Mouse (Mus musculus) limb, embryonic 10.5 days (tissue): Measurements from ENCODE around the gene Hivep2. TPM values are rescaled to one million over a fixed set of nuclear protein-coding genes. Genes with fewer than 3 reads are reported as not detected.

ENCODE experiments used
- DNase-seq: peaks from one replicate; pipeline ENCODE4 v3.0.0-alpha.2; 2017; ENCODE audit warnings: low spot score
- H3K27ac ChIP-seq: fragments of 300-500 bp; sonication (generic); 2 replicates; pipeline ENCODE4 v1.5.1; 2016; ENCODE audit warnings: mild to moderate bottlenecking
- H3K27me3 ChIP-seq: fragments of 300-500 bp; sonication (generic); 2 replicates; pipeline ENCODE4 v1.6.1; 2016; ENCODE audit warnings: low read depth, mild to moderate bottlenecking; ENCODE audit not compliant: poor library complexity, severe bottlenecking
- H3K36me3 ChIP-seq: fragments of 300-500 bp; sonication (generic); 2 replicates; pipeline ENCODE4 v1.6.1; 2016; ENCODE audit warnings: mild to moderate bottlenecking, moderate library complexity
- H3K4me1 ChIP-seq: fragments of 300-500 bp; sonication (generic); 2 replicates; pipeline ENCODE4 v1.6.1; 2016
- H3K4me3 ChIP-seq: fragments of 300-500 bp; sonication (generic); 2 replicates; pipeline ENCODE4 v1.5.1; 2016; ENCODE audit warnings: mild to moderate bottlenecking, moderate library complexity
- H3K9me3 ChIP-seq: fragments of 300-500 bp; sonication (generic); replicated peaks from 2 replicates; pipeline ENCODE4 v1.6.1; 2016; ENCODE audit warnings: mild to moderate bottlenecking
- WGBS: fragments of 180-500 bp; shearing (Covaris S2); methylation state at CpG from one replicate; pipeline ENCODE4 v1.1.7; 2016; 5-methylcytosine and 5-hydroxymethylcytosine counted together
- polyA plus RNA-seq: library from polyadenylated mRNA; unstranded; fragments of >200 nt; fragmentation: Nextera tagmentation; extraction: Ambion mirVana; gene quantifications from 2 replicates; pipeline ENCODE4 v1.2.1, GENCODE M21; 2016

Hivep2 gene
- polyA plus RNA-seq, 1 experiment from 2014 or later, result 0.44 TPM

GRCm38 (mm10) chr10:14016287-14016970, 50.6 kb downstream of the Hivep2 start:
- DNase-seq, result no peak
- peaks cover 11% of the 10 kb centered on the region for H3K4me1 ChIP-seq
- no peaks in the 10 kb centered on the region for H3K27me3 ChIP-seq
- H3K4me3 ChIP-seq, result no peak overlapping the region
- H3K9me3 ChIP-seq, result no peaks in the 10 kb centered on the region
- no peak overlapping the region for H3K27ac ChIP-seq
- H3K36me3 ChIP-seq, result no peaks in the 10 kb centered on the region
- 60% methylated on average over 13 of the region's 13 CpGs for WGBS

- Histone ChIP-seq H3K36me3 (no peaks in the 10 kb centered on the region), H3K4me3 (no peak overlapping the region), H3K27ac (no peak overlapping the region), H3K9me3 (no peaks in the 10 kb centered on the region), H3K4me1 (peaks cover 11% of the 10 kb centered on the region), H3K27me3 (no peaks in the 10 kb centered on the region)
- no peak for DNase-seq
- WGBS, result 77% methylated on average over 2 of the region's 2 CpGs
These were observed 51.5 kb downstream of the Hivep2 start for GRCm38 (mm10) chr10:14017338-14017737.

- 6% methylated on average over 12 of the region's 12 CpGs for WGBS
- Histone ChIP-seq H3K27me3 (no peaks in the 10 kb centered on the region), H3K27ac (no peak overlapping the region), H3K9me3 (no peaks in the 10 kb centered on the region), H3K4me3 (peak overlapping the region; percentile 35), H3K4me1 (peaks cover 11% of the 10 kb centered on the region), H3K36me3 (no peaks in the 10 kb centered on the region)
- peak; percentile 39 for DNase-seq
These were observed 52.0 kb downstream of the Hivep2 start for GRCm38 (mm10) chr10:14017822-14018364.

- no peak overlapping the region for H3K4me3 ChIP-seq
- H3K9me3 ChIP-seq, result no peaks in the 10 kb centered on the region
- H3K36me3 ChIP-seq, result no peaks in the 10 kb centered on the region
- H3K27ac ChIP-seq, result no peak overlapping the region
- DNase-seq, result no peak
- H3K4me1 ChIP-seq, result peaks cover 11% of the 10 kb centered on the region
- no peaks in the 10 kb centered on the region for H3K27me3 ChIP-seq
- WGBS, result 25% methylated on average over 7 of the region's 7 CpGs
These were observed 52.8 kb downstream of the Hivep2 start for GRCm38 (mm10) chr10:14018672-14019071.

- no peak for DNase-seq
- no peaks in the 10 kb centered on the region for H3K36me3 ChIP-seq
- H3K4me1 ChIP-seq, result peaks cover 11% of the 10 kb centered on the region
- H3K27me3 ChIP-seq, result no peaks in the 10 kb centered on the region
- H3K4me3 ChIP-seq, result no peak overlapping the region
- WGBS, result 54% methylated on average over 3 of the region's 3 CpGs
- no peaks in the 10 kb centered on the region for H3K9me3 ChIP-seq
- no peak overlapping the region for H3K27ac ChIP-seq
These were observed 53.3 kb downstream of the Hivep2 start for GRCm38 (mm10) chr10:14019198-14019597.

GRCm38 (mm10) chr10:14020253-14020652, 54.4 kb downstream of the Hivep2 start:
- H3K27me3 ChIP-seq, result no peaks in the 10 kb centered on the region
- H3K36me3 ChIP-seq, result no peaks in the 10 kb centered on the region
- no peak overlapping the region for H3K4me3 ChIP-seq
- no peak for DNase-seq
- peaks cover 11% of the 10 kb centered on the region for H3K4me1 ChIP-seq
- H3K27ac ChIP-seq, result no peak overlapping the region
- no peaks in the 10 kb centered on the region for H3K9me3 ChIP-seq
- WGBS, result 71% methylated on average over 7 of the region's 7 CpGs

GRCm38 (mm10) chr10:14024971-14025370, 59.1 kb downstream of the Hivep2 start:
- 90% methylated on average over 7 of the region's 7 CpGs for WGBS

GRCm38 (mm10) chr10:14027751-14028150, 61.9 kb downstream of the Hivep2 start:
- Histone ChIP-seq H3K9me3 (no peaks in the 10 kb centered on the region), H3K4me3 (no peak overlapping the region), H3K4me1 (no peaks in the 10 kb centered on the region), H3K36me3 (no peaks in the 10 kb centered on the region), H3K27me3 (no peaks in the 10 kb centered on the region), H3K27ac (no peak overlapping the region)
- WGBS, result 65% methylated on average over 1 of the region's 1 CpGs
- DNase-seq, result no peak

More at GRCm38 (mm10) chr10:14024971-14025370, 59.1 kb downstream of the Hivep2 start:
- no peaks in the 10 kb centered on the region for H3K36me3 ChIP-seq
- no peaks in the 10 kb centered on the region for H3K9me3 ChIP-seq
- DNase-seq, result no peak
- H3K4me3 ChIP-seq, result no peak overlapping the region
- H3K27ac ChIP-seq, result no peak overlapping the region
- no peaks in the 10 kb centered on the region for H3K27me3 ChIP-seq
- no peaks in the 10 kb centered on the region for H3K4me1 ChIP-seq

- 94% methylated on average over 7 of the region's 7 CpGs for WGBS
- H3K4me3 ChIP-seq, result no peak overlapping the region
- H3K4me1 ChIP-seq, result no peaks in the 10 kb centered on the region
- no peak for DNase-seq
- H3K27me3 ChIP-seq, result no peaks in the 10 kb centered on the region
- no peaks in the 10 kb centered on the region for H3K36me3 ChIP-seq
- H3K27ac ChIP-seq, result no peak overlapping the region
- no peaks in the 10 kb centered on the region for H3K9me3 ChIP-seq
These were observed 63.1 kb downstream of the Hivep2 start for GRCm38 (mm10) chr10:14028956-14029355.

- WGBS, result 93% methylated on average over 14 of the region's 14 CpGs
- no peaks in the 10 kb centered on the region for H3K36me3 ChIP-seq
- H3K27ac ChIP-seq, result no peak overlapping the region
- no peak overlapping the region for H3K4me3 ChIP-seq
- no peaks in the 10 kb centered on the region for H3K4me1 ChIP-seq
- no peaks in the 10 kb centered on the region for H3K27me3 ChIP-seq
- no peak for DNase-seq
- no peaks in the 10 kb centered on the region for H3K9me3 ChIP-seq
These were observed 64.7 kb downstream of the Hivep2 start for GRCm38 (mm10) chr10:14030458-14031035.

GRCm38 (mm10) chr10:14032532-14032931, 66.7 kb downstream of the Hivep2 start:
- Histone ChIP-seq H3K36me3 (no peaks in the 10 kb centered on the region), H3K27me3 (no peaks in the 10 kb centered on the region), H3K27ac (no peak overlapping the region), H3K4me3 (no peak overlapping the region), H3K9me3 (no peaks in the 10 kb centered on the region), H3K4me1 (no peaks in the 10 kb centered on the region)
- 91% methylated on average over 2 of the region's 2 CpGs for WGBS
- no peak for DNase-seq

- Histone ChIP-seq H3K4me1 (no peaks in the 10 kb centered on the region), H3K4me3 (no peak overlapping the region), H3K36me3 (no peaks in the 10 kb centered on the region), H3K27ac (no peak overlapping the region), H3K9me3 (no peaks in the 10 kb centered on the region), H3K27me3 (no peaks in the 10 kb centered on the region)
- no peak for DNase-seq
- 94% methylated on average over 7 of the region's 7 CpGs for WGBS
These were observed 68.2 kb downstream of the Hivep2 start for GRCm38 (mm10) chr10:14034046-14034445.

- no peak overlapping the region for H3K4me3 ChIP-seq
- H3K27me3 ChIP-seq, result no peaks in the 10 kb centered on the region
- H3K4me1 ChIP-seq, result no peaks in the 10 kb centered on the region
- no peak for DNase-seq
- no peaks in the 10 kb centered on the region for H3K36me3 ChIP-seq
- no peaks in the 10 kb centered on the region for H3K9me3 ChIP-seq
- 87% methylated on average over 7 of the region's 7 CpGs for WGBS
- no peak overlapping the region for H3K27ac ChIP-seq
These were observed 68.9 kb downstream of the Hivep2 start for GRCm38 (mm10) chr10:14034790-14035189.
